Mouse (Mus musculus): Measurements from ENCODE around the gene Prr12.
"Not testable (repeated sequence)": the region's sequence is repeated elsewhere in the genome, so short reads cannot be mapped to it uniquely, and the experiment has no call there.

Gene Prr12

GRCm38 (mm10) chr7:45048923-45049657, 3.6 kb downstream of the Prr12 start:
- no peak for DNase-seq

- no peak for DNase-seq
Observed at GRCm38 (mm10) chr7:45048001-45048890, 4.4 kb downstream of the Prr12 start.

- DNase-seq: no peak
Observed at GRCm38 (mm10) chr7:45047491-45047890, 5.2 kb downstream of the Prr12 start.

- no peak for DNase-seq
Observed at GRCm38 (mm10) chr7:45046853-45047350, 5.8 kb downstream of the Prr12 start.

GRCm38 (mm10) chr7:45045741-45046140, 6.9 kb downstream of the Prr12 start:
- DNase-seq: no peak

GRCm38 (mm10) chr7:45043307-45043706, 9.4 kb downstream of the Prr12 start:
- DNase-seq: no peak

- no peak for DNase-seq
Observed at GRCm38 (mm10) chr7:45040851-45041250, 11.8 kb downstream of the Prr12 start.

- no peak for DNase-seq
Observed at GRCm38 (mm10) chr7:45038411-45038810, 14.3 kb downstream of the Prr12 start.

GRCm38 (mm10) chr7:45037720-45038361, 14.8 kb downstream of the Prr12 start:
- DNase-seq: no peak

GRCm38 (mm10) chr7:45036702-45037101, 16.0 kb downstream of the Prr12 start:
- no peak for DNase-seq

GRCm38 (mm10) chr7:45035631-45036030, 17.1 kb downstream of the Prr12 start:
- DNase-seq: no peak

- no peak for DNase-seq
Observed at GRCm38 (mm10) chr7:45033722-45034359, 18.8 kb downstream of the Prr12 start.

- no peak for DNase-seq
Observed at GRCm38 (mm10) chr7:45030857-45031256, 21.8 kb downstream of the Prr12 start.

GRCm38 (mm10) chr7:45029995-45030394, 22.7 kb downstream of the Prr12 start:
- no peak for DNase-seq

GRCm38 (mm10) chr7:45028351-45028750, 24.3 kb downstream of the Prr12 start:
- DNase-seq: no peak

- DNase-seq: no peak
Observed at GRCm38 (mm10) chr7:45027761-45028160, 24.9 kb downstream of the Prr12 start.

- DNase-seq: no peak
Observed at GRCm38 (mm10) chr7:45026256-45026655, 26.4 kb downstream of the Prr12 start.

GRCm38 (mm10) chr7:45025601-45026220, 27.0 kb downstream of the Prr12 start:
- DNase-seq: no peak

- no peak for DNase-seq
Observed at GRCm38 (mm10) chr7:45024281-45025248, 28.1 kb downstream of the Prr12 start.

GRCm38 (mm10) chr7:45023711-45024110, 29.0 kb downstream of the Prr12 start:
- not testable (repeated sequence) for DNase-seq

- no peak for DNase-seq
Observed at GRCm38 (mm10) chr7:45020225-45020624, 32.5 kb downstream of the Prr12 start.

Measured in cerebellum, adult 8-10 months (tissue).